Mouse (Mus musculus) ES-E14 (cell line): Measurements from ENCODE around the gene Idh3g.
"Not testable (repeated sequence)": the region's sequence is repeated elsewhere in the genome, so short reads cannot be mapped to it uniquely, and the experiment has no call there.

ENCODE experiments used
- CHD2 ChIP-seq: IDR thresholded peaks from 2 replicates; pipeline ENCODE4 v1.6.1; 2014; ENCODE audit warnings: mild to moderate bottlenecking, low read depth, low read length, inconsistent platforms
- HCFC1 ChIP-seq: IDR thresholded peaks from 2 replicates; pipeline ENCODE4 v1.6.1; 2012; ENCODE audit warnings: low read length, inconsistent platforms, borderline replicate concordance; ENCODE audit not compliant: insufficient read depth
- MAFK ChIP-seq: IDR thresholded peaks from 2 replicates; pipeline ENCODE4 v1.6.1; 2014; ENCODE audit warnings: mild to moderate bottlenecking, low read depth, low read length, inconsistent platforms; ENCODE audit not compliant: insufficient read depth

DNA sequence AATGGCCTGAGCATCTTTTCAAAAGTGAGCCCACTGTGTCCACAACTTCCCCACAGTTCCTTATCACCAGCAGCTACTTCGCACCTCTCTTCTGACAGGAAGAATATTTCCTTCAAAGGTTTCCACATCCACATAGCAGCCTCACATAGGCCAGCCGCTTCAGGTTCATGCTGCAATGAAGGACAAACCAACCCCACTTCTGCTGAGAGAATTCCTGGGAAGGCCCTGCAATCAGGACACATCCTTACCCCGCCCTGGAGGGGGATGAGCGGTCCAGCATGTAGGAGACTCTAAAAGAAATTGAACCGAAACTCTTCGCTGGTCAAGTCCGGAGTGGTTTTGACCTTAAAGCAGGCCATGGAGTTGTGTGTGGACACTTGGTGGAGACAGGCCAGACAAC is 46.9 kb downstream of the Idh3g start:
- TF ChIP-seq MAFK, CHD2, HCFC1: not testable (repeated sequence)
